Mouse (Mus musculus) small intestine, adult 2 months (tissue): ENCODE results near the gene Evx2. TPM values are rescaled to one million over a fixed set of nuclear protein-coding genes. Genes with fewer than 3 reads are reported as not detected.

ENCODE experiments used
- H3K27ac ChIP-seq: fragments of 200-500 bp; 2 replicates; pipeline ENCODE4 v1.5.1; 2012; ENCODE audit warnings: low read depth, low read length, control low read depth, inconsistent platforms; ENCODE audit not compliant: insufficient read depth
- H3K27me3 ChIP-seq: fragments of 200-500 bp; 2 replicates; pipeline ENCODE4 v1.6.1; 2012; ENCODE audit warnings: mild to moderate bottlenecking, moderate library complexity, low read length, inconsistent platforms; ENCODE audit not compliant: control insufficient read depth, insufficient read depth
- H3K36me3 ChIP-seq: fragments of 200-500 bp; 2 replicates; pipeline ENCODE4 v1.6.1; 2012; ENCODE audit warnings: mild to moderate bottlenecking, low read length, control low read depth, inconsistent platforms; ENCODE audit not compliant: control insufficient read depth, insufficient read depth
- H3K4me1 ChIP-seq: fragments of 200-500 bp; 2 replicates; pipeline ENCODE4 v1.6.1; 2012; ENCODE audit warnings: low read length, inconsistent platforms, mixed read lengths; ENCODE audit not compliant: control insufficient read depth, insufficient read depth, insufficient read length
- H3K4me3 ChIP-seq: fragments of 200-500 bp; 2 replicates; pipeline ENCODE4 v1.5.1; 2012; ENCODE audit warnings: low read depth, mild to moderate bottlenecking, control low read depth, inconsistent platforms, low read length, moderate library complexity
- CTCF ChIP-seq: fragments of 200-500 bp; IDR thresholded peaks from 2 replicates; pipeline ENCODE4 v1.5.1; 2012; ENCODE audit warnings: low read depth, mild to moderate bottlenecking, control low read depth, inconsistent platforms, low read length, moderate library complexity, mixed read lengths; ENCODE audit not compliant: insufficient replicate concordance, insufficient read length; ENCODE audit errors: extremely low read depth
- POLR2A ChIP-seq: fragments of 200-500 bp; IDR thresholded peaks from 2 replicates; pipeline ENCODE4 v1.6.1; 2012; ENCODE audit warnings: low read depth, mild to moderate bottlenecking, control low read depth, inconsistent platforms, low read length, moderate library complexity
- WGBS: fragments of 180-500 bp; shearing (Covaris S2); methylation state at CpG from one replicate; pipeline ENCODE4 v1.1.7; 2018; 5-methylcytosine and 5-hydroxymethylcytosine counted together
- polyA plus RNA-seq: library from polyadenylated mRNA; depleted of rRNA; stranded (reverse); fragments of >200 nt; gene quantifications from 2 replicates; pipeline ENCODE4 v1.2.3, GENCODE M21; 2012

Evx2 gene
- polyA plus RNA-seq, 1 experiment = not detected

GRCm38 (mm10) chr2:74655420-74655781 lies 4.0 kb downstream of the Evx2 start:
- WGBS = 2% methylated on average over 39 of the region's 47 CpGs
- H3K27ac ChIP-seq = no peak overlapping the region

DNA sequence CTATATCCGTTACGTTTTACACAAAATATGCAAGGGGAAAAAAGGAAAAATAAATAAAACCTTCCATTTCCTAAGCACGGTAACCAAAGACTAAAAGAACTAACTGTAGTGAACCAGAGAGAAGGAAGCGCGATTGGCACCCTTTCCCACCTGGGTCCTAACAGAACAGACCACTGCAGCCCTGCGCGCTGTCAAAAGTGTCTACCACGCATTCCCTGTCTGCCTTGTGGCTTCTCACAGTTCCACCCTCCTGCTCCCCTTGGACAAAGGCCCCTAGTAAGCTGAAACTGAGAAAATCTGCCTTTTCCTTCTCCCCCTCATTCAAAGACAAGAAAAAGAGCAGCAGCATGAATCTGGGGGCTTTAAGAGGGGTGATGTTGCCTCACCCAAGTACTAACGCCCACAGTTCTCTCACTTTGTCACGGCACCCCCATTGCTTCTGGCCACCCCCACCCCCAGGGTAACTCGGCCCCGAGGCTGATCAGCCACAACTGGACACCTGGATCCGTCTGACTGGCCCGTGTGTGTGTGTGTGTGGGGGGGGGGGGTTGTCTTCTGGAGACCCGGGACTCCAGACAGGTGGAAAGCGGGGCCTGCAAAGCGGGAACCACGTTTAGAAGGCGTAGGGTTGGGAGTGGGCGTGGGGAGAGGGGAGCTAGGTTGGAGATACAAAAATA lies 4.5 kb downstream of the Evx2 start:
- no peak for TF ChIP-seq CTCF
- no peak for TF ChIP-seq POLR2A
- H3K36me3 ChIP-seq = no peaks in the 10 kb centered on the region
- no peak overlapping the region for H3K27ac ChIP-seq
- peaks cover 8% of the 10 kb centered on the region; the same call in 1 of the 2 replicates for H3K4me1 ChIP-seq
- WGBS = 13% methylated on average over 18 of the region's 20 CpGs
- peaks cover 83% of the 10 kb centered on the region for H3K27me3 ChIP-seq
- H3K4me3 ChIP-seq = no peak overlapping the region

More at GRCm38 (mm10) chr2:74655420-74655781, 4.0 kb downstream of the Evx2 start:
- no peaks in the 10 kb centered on the region for H3K36me3 ChIP-seq
- H3K4me1 ChIP-seq = peaks cover 8% of the 10 kb centered on the region; the same call in 1 of the 2 replicates
- peak overlapping the region; percentile 43; the same call in 1 of the 2 replicates for H3K4me3 ChIP-seq
- TF ChIP-seq CTCF (no peak), POLR2A (no peak)
- H3K27me3 ChIP-seq = peaks cover 81% of the 10 kb centered on the region

DNA sequence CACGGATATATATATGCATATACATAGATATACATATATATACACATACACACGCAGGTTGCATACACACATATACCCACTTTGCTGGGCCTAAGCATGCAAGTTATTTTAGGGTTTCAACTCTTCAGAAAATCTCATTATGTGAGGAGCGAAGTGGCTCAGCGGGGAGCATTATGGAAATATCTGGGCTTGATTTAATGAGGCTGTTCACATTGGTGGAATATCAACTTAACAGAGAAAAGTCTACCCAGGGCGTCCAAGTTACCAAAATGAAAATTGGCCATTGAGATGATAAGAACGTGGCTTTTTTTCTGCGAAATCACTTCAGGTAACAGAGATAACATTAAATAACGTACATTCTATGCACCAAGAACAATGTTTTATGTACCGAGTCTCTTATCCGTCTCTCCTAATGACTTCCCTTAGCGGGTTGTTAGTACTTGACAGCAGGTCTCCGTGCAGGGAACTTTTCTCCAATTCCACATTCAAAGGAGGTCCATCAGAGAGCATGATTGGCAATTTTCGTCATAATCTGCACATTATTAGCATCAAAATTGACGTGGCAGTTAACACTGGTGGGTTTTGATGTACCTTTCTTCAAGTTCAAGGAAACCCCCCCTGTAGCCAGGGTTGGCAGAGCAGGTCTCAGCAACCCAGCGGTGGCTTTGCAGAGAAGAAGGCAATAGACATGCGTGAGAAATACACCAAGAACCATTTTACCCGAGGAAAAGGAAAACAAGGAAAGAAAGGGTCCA lies 5.4 kb downstream of the Evx2 start:
- WGBS = 21% methylated on average over 17 of the region's 17 CpGs
- H3K27ac ChIP-seq = no peak overlapping the region
- H3K36me3 ChIP-seq = no peaks in the 10 kb centered on the region
- H3K27me3 ChIP-seq = peaks cover 81% of the 10 kb centered on the region
- TF ChIP-seq CTCF (no peak), POLR2A (no peak)
- H3K4me3 ChIP-seq = no peak overlapping the region
- H3K4me1 ChIP-seq = peaks cover 8% of the 10 kb centered on the region; the same call in 1 of the 2 replicates

DNA sequence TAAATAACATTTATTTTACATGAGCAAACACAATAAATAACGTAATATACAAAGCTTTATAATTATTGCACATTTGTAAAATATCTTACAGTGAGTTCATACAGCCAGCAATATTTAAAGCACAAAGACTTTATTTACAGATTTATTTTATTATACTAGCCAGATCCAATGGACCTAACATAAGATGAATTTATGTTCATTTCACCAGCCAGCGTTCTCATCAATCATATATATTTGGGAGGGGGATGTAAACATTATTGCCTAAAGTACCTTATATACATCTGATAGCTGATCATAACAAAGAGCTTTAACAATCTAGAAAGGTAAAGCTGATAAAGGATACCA lies 6.4 kb downstream of the Evx2 start:
- Histone ChIP-seq H3K36me3 (no peaks in the 10 kb centered on the region), H3K27me3 (peaks cover 80% of the 10 kb centered on the region), H3K4me1 (peaks cover 8% of the 10 kb centered on the region; the same call in 1 of the 2 replicates), H3K4me3 (no peak overlapping the region), H3K27ac (no peak overlapping the region)
- WGBS = 39% methylated on average over 2 of the region's 2 CpGs
- TF ChIP-seq POLR2A (no peak), CTCF (no peak)

DNA sequence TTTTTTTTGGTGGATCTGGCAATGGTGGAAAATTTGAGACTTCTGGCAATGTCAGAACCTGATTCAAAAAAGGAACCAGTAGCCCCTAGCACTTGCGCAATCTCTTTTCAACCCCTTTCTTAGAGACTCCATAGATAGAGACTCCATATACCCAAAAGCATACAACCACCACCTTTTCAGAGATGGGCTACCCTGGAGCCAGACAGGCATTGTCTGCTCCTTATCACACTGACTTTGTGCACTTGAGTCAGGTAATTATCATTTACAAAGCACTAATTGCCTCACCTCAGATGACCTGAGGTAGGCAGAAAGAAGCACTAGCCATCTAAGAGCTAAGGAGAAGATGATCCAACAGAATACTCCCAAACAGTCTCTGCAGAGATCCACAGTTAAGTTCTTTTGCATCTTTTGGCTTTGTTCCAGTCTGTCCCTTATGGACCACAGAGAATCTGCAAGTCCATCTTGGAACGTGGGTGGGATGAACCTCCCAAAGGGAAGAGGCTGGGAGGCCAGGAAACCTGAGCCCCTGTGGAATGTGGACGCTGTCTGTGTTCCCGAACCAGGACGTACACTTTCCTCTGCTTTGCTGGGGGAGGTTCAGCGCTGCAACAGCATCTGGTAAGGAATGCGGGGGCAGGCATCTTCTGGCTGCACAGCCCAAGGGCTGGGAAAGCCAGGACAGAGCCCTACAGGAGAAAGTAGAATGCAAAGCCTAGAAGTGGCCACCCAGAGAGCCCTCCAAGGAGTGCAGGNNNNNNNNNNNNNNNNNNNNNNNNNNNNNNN lies 12.1 kb downstream of the Evx2 start:
- no peaks in the 10 kb centered on the region for H3K4me1 ChIP-seq
- H3K27ac ChIP-seq = no peak overlapping the region
- no peaks in the 10 kb centered on the region for H3K36me3 ChIP-seq
- H3K4me3 ChIP-seq = no peak overlapping the region
- H3K27me3 ChIP-seq = peaks cover 46% of the 10 kb centered on the region
- WGBS = 20% methylated on average over 7 of the region's 7 CpGs
- no peak for TF ChIP-seq POLR2A
- no peak for TF ChIP-seq CTCF

GRCm38 (mm10) chr2:74645631-74646030 lies 13.7 kb downstream of the Evx2 start:
- TF ChIP-seq CTCF (no peak), POLR2A (no peak)
- 78% methylated on average over 3 of the region's 3 CpGs for WGBS
- peaks cover 35% of the 10 kb centered on the region for H3K27me3 ChIP-seq
- H3K27ac ChIP-seq = no peak overlapping the region
- H3K4me1 ChIP-seq = no peaks in the 10 kb centered on the region
- H3K4me3 ChIP-seq = no peak overlapping the region
- H3K36me3 ChIP-seq = no peaks in the 10 kb centered on the region

DNA sequence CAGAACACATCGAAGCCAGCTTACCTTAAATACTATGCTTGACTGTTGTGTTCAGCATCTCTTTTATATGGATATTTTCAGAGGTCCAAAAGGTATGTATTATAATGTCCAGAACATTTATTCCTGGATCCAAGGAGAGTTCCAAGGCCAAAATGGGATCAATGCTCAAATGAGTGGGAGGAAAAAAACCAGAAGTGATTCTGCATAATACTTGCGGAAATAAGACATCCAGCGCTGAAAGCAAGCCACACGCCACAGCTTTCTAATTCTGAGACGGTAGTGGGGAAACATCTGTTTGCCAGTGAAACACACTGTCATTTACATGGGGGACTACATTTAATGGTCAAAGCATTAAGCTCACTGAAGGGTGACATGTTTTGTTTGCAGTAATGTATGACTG lies 16.9 kb downstream of the Evx2 start:
- Histone ChIP-seq H3K27me3 (peaks cover 6% of the 10 kb centered on the region), H3K4me1 (no peaks in the 10 kb centered on the region), H3K4me3 (no peak overlapping the region), H3K27ac (no peak overlapping the region), H3K36me3 (no peaks in the 10 kb centered on the region)
- WGBS = 54% methylated on average over 5 of the region's 5 CpGs
- TF ChIP-seq POLR2A = no peak
